Mouse (Mus musculus): ENCODE measurements around the gene Mlkl. TPM values are rescaled to one million over a fixed set of nuclear protein-coding genes. Genes with fewer than 3 reads are reported as not detected.
A peak's percentile ranks its signal among the peaks of the same experiment; 100 is the strongest.
"Not testable (repeated sequence)": the region's sequence is repeated elsewhere in the genome, so short reads cannot be mapped to it uniquely, and the experiment has no call there.

The Mlkl gene
- total RNA-seq, 2 experiments from 2014 or later, result 12.8 to 13.4 TPM

- DNase-seq (ENCODE audit: low spot score in 2 of 2), result no peak
Observed at GRCm38 (mm10) chr8:111314729-111315128, 23.2 kb downstream of the Mlkl start.

- DNase-seq (ENCODE audit: low spot score in 2 of 2), result not testable (repeated sequence)
Observed at GRCm38 (mm10) chr8:111313961-111314360, 24.0 kb downstream of the Mlkl start.

GRCm38 (mm10) chr8:111312758-111313162, 25.2 kb downstream of the Mlkl start:
- DNase-seq (ENCODE audit: low spot score in 2 of 2), result no peak

- not testable (repeated sequence) for DNase-seq (ENCODE audit: low spot score in 2 of 2)
Observed at GRCm38 (mm10) chr8:111310006-111310405, 28.0 kb downstream of the Mlkl start.

- DNase-seq (ENCODE audit: low spot score in 2 of 2), result no peak
Observed at GRCm38 (mm10) chr8:111305031-111305730, 32.8 kb downstream of the Mlkl start.

GRCm38 (mm10) chr8:111304359-111304758, 33.6 kb downstream of the Mlkl start:
- no peak for DNase-seq (ENCODE audit: low spot score in 2 of 2)

- DNase-seq (ENCODE audit: low spot score in 2 of 2), result not testable (repeated sequence)
Observed at GRCm38 (mm10) chr8:111303076-111303803, 34.7 kb downstream of the Mlkl start.

- DNase-seq (ENCODE audit: low spot score in 2 of 2), result no peak
Observed at GRCm38 (mm10) chr8:111300597-111301546, 37.1 kb downstream of the Mlkl start.

- peak; percentile 82 to 89 for DNase-seq (ENCODE audit: low spot score in 2 of 2)
Observed at GRCm38 (mm10) chr8:111299821-111300568, 38.0 kb downstream of the Mlkl start, which contains the start of gene Rfwd3. Gene Rfwd3, minus strand, starts transcription at chr8:111300222.

GRCm38 (mm10) chr8:111299363-111299820, 38.6 kb downstream of the Mlkl start:
- peak; percentile 23 to 33 for DNase-seq (ENCODE audit: low spot score in 2 of 2)

- no peak for DNase-seq (ENCODE audit: low spot score in 2 of 2)
Observed at GRCm38 (mm10) chr8:111298011-111298410, 40.0 kb downstream of the Mlkl start.

- DNase-seq (ENCODE audit: low spot score in 2 of 2), result peak in 1 of 2 experiments; percentile 52
Observed at GRCm38 (mm10) chr8:111291733-111292132, 46.2 kb downstream of the Mlkl start.

- no peak for DNase-seq (ENCODE audit: low spot score in 2 of 2)
Observed at GRCm38 (mm10) chr8:111290586-111290985, 47.4 kb downstream of the Mlkl start.

GRCm38 (mm10) chr8:111285603-111286002, 52.4 kb downstream of the Mlkl start:
- DNase-seq (ENCODE audit: low spot score in 2 of 2), result no peak

GRCm38 (mm10) chr8:111282093-111282492, 55.9 kb downstream of the Mlkl start:
- no peak for DNase-seq (ENCODE audit: low spot score in 2 of 2)

GRCm38 (mm10) chr8:111268277-111268676, 69.7 kb downstream of the Mlkl start:
- no peak for DNase-seq (ENCODE audit: low spot score in 2 of 2)

GRCm38 (mm10) chr8:111266161-111266560, 71.8 kb downstream of the Mlkl start:
- not testable (repeated sequence) for DNase-seq (ENCODE audit: low spot score in 2 of 2)

GRCm38 (mm10) chr8:111264693-111265220, 73.2 kb downstream of the Mlkl start:
- DNase-seq (ENCODE audit: low spot score in 2 of 2), result no peak

- DNase-seq (ENCODE audit: low spot score in 2 of 2), result no peak
Observed at GRCm38 (mm10) chr8:111261981-111262381, 76.0 kb downstream of the Mlkl start.
